Mouse (Mus musculus) ES-Bruce4 (cell line): ENCODE results near the gene Gpr83.

Source experiments
- CTCF ChIP-seq: IDR thresholded peaks from one replicate; pipeline ENCODE4 v1.8.1; 2011; ENCODE audit warnings: low read depth, low read length
- EP300 ChIP-seq: IDR thresholded peaks from 2 replicates; pipeline ENCODE4 v1.6.1; 2011; ENCODE audit warnings: low read depth, low read length; ENCODE audit not compliant: insufficient read depth
- POLR2A ChIP-seq: IDR thresholded peaks from one replicate; pipeline ENCODE4 v1.8.1; 2011; ENCODE audit warnings: low read length; ENCODE audit not compliant: insufficient read depth

DNA sequence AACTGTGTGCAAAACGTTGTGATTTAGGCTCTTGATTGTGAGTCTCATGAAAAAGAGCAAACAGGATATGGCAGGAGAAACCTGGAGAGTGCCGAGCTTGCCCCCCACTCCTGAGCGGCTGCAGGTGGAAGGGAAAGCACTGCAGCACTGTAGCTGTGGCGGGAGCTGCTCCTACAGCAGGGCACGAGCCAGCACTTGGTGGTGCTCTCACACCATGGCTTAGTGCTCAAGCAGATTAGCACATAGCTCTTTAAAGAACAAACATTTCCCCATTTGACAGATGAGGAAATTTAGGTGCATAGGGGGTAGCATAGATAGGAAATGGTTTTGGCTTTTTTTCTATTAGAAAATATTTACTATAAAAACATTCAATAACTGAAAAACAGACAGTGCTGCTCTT lies 28.0 kb upstream of the Gpr83 start:
- peak; percentile 2 for TF ChIP-seq CTCF
- no peak for TF ChIP-seq EP300
- no peak for TF ChIP-seq POLR2A
